Mouse (Mus musculus): ENCODE results near the gene Wiz.
A peak's percentile ranks its signal among the peaks of the same experiment; 100 is the strongest.

The Wiz gene

GRCm38 (mm10) chr17:32389101-32389659 lies at the start of gene Wiz:
Wiz (minus strand) TSS chr17:32389439.
- DNase-seq (ENCODE audit: extremely low read depth, insufficient read length, low spot score): peak; percentile 86

- DNase-seq (ENCODE audit: extremely low read depth, insufficient read length, low spot score): no peak
Observed at GRCm38 (mm10) chr17:32437106-32437505, 47.9 kb upstream of the Wiz start.

DNA sequence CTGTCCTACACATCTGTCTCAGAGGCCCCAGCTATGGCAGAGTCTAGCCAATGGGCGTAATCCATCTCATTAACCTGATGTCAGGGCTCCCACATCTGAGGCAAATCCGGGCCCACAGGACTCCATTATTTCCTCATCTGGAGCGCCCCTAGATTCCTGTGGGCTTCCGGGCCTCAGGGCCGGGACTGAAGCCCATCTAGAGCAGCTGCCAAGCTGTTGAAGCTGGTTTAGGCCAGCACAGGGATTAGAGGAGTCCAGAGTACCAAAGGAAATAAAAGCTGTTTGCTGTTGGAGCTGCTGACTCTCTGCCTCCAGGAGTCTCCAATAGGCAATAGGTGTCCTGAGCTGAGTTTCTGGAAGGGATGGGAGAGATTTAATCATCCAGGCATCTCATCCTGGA lies 45.9 kb upstream of the Wiz start:
- no peak for DNase-seq (ENCODE audit: extremely low read depth, insufficient read length, low spot score)

- DNase-seq (ENCODE audit: extremely low read depth, insufficient read length, low spot score): no peak
Observed at GRCm38 (mm10) chr17:32434324-32434723, 45.1 kb upstream of the Wiz start.

- no peak for DNase-seq (ENCODE audit: extremely low read depth, insufficient read length, low spot score)
Observed at GRCm38 (mm10) chr17:32431972-32432371, 42.7 kb upstream of the Wiz start.

GRCm38 (mm10) chr17:32426610-32427009 lies 37.4 kb upstream of the Wiz start:
- DNase-seq (ENCODE audit: extremely low read depth, insufficient read length, low spot score): no peak

DNA sequence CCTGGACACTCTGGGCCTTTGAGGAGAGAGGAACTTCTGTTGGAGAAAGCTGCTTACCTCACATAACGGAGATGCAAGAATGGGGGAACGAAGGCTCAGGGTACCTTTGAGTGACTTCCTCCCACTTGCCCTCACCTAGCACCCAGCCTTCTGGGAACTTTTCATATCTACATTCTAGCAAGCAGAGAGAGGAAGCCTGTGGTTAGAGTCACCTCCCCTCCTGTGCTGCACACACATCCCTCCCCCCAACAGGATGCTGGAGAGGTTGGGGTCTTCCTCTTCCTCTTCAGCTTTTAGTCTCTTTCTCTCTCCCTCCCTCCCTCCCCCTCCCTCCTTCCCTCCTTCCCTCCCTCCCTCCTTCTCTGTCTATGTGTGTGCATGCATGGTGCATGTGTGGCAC lies 34.8 kb upstream of the Wiz start, which contains the start of gene Pglyrp2:
Gene Pglyrp2, minus strand, starts transcription at position 134 of the 400 bp plus-strand sequence.
- DNase-seq (ENCODE audit: extremely low read depth, insufficient read length, low spot score): no peak

DNA sequence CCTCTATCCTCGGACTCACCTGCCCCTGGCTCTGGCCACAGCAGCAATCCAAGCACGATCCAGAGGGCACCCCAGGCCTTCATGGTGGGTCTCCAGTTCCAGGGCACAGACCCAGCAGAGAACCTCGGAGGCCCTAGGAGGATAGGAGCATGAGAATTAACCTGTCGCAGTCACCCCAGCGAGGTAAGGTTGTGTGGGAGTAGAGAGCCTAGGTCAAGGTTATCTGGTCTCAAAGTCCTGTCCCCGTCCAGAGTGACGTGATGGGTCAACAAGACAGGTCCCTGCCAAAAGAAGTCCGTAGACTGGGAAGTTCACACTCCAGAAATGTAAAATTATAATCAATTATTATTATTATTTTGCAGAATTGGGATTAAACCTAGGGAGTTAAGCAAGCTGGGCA lies 31.5 kb upstream of the Wiz start:
- no peak for DNase-seq (ENCODE audit: extremely low read depth, insufficient read length, low spot score)

DNA sequence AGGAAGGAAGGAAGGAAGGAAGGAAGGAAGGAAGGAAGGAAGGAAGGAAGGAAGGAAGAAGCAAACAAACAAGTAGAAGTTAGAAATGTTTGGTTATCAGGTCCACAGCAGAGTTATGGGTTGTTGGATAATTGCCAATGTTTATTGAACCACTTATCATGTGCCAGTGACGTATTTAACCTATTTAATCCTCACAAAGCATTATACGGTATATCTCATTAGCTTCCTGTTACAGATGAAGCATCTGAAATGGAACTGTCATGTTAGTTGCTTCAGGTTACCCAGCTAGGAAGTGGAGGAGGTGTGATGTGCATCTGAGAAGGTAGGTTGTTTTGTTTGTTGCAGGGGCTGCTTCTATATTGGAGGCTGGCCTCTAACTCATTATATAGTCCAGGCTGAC lies 30.8 kb upstream of the Wiz start:
- DNase-seq (ENCODE audit: extremely low read depth, insufficient read length, low spot score): no peak

DNA sequence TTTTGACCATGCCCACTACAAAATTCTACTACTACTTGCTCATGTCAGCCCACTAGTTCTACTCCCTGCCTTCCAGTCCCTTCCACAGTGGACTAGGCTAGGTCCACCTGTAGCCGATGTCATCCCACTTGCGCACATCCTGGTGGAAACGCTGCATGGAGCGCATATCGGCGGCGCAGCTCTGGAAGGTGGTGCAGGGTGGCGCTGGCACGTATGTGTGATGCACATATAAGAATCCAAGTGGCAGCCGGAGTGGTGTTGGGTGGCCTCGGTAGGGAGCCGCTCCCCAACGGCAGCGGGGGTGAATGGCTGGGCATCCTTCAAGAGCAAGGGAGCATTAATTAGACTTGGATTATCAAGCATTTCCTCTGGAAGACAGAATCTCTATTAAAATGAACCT lies 27.5 kb upstream of the Wiz start:
- DNase-seq (ENCODE audit: extremely low read depth, insufficient read length, low spot score): no peak

DNA sequence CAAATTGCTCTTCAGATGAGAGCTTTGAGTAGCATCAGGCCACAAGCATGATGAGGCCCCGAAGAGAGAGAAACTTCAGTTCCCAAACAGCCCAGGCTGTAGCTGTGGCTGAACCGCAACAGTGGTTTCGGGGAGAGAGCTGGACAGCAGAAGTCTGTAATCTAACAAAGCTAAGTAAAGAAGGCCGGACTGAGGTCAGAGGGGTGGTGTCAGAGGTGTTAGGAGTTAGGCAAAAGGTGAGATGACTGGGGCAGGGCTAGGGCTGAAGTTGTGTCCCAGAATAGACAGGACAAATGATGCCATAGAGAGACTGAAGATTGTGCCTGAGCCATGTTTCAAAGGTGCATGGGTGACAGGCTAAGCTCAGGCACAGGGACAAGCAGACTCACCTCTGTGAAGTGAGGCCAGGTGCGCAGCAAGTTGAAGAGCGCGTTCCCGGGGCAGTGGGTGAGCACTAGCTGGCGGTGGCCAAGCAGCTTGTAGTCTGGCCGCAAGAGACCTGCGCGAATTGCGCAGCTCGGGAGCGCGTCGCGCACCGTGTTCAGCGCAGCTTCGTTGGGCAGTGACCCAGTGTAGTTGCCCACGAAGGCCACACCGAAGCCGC lies 26.3 kb upstream of the Wiz start:
- DNase-seq (ENCODE audit: extremely low read depth, insufficient read length, low spot score): no peak

DNA sequence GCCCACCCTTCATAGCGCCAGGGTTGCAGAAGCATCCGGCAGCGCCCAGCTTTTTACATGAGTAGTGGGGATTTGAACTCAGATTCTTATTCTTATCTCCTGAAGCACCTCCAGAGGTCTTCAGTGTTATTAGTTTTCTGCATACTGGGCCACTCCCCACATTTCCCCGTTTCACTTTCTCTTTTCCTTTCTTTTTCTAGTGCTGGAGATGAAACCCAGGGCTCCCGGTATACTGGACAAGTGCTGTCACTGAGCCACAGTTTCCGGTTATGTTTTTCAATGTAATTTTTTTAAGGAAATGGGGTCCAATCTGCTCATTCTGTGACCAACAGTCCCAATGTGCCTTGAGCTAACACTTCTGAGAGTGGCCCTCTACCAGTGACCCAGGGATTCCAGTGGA lies 22.7 kb upstream of the Wiz start:
- DNase-seq (ENCODE audit: extremely low read depth, insufficient read length, low spot score): no peak

GRCm38 (mm10) chr17:32403417-32403816 lies 14.2 kb upstream of the Wiz start, which contains the start of gene Rasal3:
Rasal3 (minus strand) TSS chr17:32403583.
- no peak for DNase-seq (ENCODE audit: extremely low read depth, insufficient read length, low spot score)

DNA sequence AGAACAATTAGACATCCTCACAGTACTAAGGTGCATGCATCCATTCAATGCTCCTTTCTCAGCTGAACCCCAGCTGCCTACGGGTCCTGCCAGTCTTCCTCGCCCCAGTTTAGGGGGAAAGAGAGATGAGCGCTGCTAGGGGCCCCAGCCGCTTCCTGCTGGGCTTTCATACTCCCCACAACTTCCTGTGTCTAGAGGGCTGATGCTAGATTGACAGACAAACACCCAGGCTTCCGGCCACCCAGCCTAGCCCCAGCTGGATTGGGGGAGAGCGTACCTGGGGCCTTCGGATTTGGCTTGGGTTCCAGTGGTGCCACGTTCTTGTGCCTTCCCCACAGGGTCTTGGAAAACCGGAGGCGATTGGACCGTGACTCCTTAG lies 13.5 kb upstream of the Wiz start:
- no peak for DNase-seq (ENCODE audit: extremely low read depth, insufficient read length, low spot score)

DNA sequence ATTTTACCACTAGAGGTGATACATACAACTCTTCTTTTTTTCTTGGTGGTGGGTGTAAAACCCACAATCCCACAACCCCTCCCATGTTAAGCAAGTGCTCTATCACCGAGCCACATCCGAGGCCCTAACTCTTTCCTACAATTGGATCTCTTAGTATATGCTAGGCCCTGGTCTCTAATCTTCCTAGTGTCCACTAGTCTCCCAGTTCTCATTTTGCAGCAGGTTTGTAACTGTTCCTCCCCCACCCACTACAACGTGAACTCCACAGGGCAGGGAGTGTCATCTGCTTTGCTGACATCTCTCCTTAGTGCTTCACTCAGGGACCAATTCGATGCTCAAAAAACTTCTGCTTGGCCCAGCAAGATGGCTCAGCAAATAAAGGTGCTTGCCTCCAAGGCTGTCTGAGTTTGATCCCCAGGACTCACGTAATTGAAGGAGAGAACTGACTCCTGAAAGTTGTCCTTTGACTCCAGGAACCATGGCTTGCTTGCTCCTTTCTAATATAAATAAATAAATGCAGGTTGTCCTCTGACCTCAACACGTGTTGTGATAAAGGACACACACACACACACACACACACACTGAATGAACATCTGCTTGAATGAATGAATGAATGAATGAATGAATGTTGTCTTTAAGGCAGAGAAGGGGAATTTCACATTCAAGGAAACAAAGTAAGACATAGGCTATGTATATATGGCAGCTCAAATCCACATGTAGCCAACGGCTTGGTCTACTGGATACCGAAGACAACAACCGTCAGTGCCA lies 13.0 kb upstream of the Wiz start:
- no peak for DNase-seq (ENCODE audit: extremely low read depth, insufficient read length, low spot score)

- no peak for DNase-seq (ENCODE audit: extremely low read depth, insufficient read length, low spot score)
Observed at GRCm38 (mm10) chr17:32396266-32396665, 7.0 kb upstream of the Wiz start.

DNA sequence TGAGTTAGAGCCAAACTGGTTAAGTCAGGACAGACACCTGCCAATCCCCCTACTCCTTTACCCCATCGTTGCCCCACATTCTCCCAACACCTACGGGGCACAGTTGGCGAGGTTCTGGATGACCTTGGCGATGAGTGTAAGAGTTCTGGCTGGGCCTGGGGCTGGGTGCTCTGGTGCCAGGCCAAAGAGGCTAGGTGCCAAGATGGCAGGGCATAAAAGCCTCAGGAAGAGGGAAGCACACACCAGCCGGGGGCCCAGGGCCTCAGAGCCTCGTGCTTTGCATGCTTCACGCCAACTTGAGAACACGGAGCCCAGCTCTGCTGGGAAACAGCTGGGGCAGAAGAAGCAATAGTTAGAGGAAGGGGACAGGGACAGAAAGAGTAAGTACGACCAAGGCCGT lies 4.7 kb upstream of the Wiz start:
- no peak for DNase-seq (ENCODE audit: extremely low read depth, insufficient read length, low spot score)

DNA sequence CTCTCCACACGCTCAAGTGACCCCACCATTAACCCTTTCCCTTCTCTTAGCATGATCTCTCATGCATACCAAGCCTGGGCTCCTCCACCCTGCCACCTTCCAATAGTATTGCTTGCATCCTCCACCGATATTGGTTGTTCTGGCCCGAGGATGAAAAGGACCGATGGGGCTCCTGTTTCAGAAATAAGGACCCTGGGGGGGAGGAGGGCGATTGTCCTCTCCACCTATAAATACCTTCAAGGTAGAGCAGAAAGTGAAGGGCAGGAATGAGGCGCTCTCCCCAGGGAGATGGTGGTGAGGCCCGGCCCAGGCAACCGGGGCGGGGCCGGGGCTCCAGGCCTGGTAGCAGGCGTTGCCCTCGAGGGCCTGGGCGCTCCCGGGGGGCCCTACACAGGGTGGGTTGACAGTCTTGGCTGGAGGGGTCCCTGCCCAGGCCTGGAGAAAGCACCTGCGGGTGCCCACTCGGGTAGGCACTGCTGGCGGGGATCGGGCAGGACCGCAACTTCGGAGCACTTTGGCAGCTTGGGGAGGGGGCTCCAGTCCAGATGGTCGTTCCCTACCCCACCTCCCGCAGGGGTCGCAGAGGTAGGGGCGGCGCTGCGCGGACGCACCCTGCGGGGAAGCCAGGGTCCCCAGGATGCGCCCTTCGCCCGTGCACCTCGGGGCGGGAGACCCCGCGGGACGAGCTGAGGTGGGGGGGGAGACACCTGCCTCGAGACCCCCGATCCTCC lies 704 bp downstream of the Wiz start:
- peak; percentile 50 for DNase-seq (ENCODE audit: extremely low read depth, insufficient read length, low spot score)

DNA sequence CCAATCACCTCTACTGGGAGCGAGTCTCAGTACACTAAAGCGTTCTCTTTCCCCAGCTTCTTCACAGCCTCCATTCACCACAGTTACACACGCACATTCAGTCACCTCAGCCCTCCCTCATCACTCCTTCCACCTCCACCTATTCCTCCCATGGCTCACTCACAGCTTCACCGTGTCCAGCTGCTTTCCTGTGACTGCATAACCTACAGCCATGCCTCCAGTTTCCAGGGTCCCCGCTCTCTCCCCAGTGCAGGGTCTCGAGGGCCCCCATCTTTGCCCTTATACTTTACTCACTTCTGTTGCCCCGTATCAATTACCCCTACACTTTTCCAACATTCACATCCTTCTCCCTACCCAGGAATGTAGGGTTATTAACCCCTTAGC lies 1.3 kb downstream of the Wiz start:
- no peak for DNase-seq (ENCODE audit: extremely low read depth, insufficient read length, low spot score)

DNA sequence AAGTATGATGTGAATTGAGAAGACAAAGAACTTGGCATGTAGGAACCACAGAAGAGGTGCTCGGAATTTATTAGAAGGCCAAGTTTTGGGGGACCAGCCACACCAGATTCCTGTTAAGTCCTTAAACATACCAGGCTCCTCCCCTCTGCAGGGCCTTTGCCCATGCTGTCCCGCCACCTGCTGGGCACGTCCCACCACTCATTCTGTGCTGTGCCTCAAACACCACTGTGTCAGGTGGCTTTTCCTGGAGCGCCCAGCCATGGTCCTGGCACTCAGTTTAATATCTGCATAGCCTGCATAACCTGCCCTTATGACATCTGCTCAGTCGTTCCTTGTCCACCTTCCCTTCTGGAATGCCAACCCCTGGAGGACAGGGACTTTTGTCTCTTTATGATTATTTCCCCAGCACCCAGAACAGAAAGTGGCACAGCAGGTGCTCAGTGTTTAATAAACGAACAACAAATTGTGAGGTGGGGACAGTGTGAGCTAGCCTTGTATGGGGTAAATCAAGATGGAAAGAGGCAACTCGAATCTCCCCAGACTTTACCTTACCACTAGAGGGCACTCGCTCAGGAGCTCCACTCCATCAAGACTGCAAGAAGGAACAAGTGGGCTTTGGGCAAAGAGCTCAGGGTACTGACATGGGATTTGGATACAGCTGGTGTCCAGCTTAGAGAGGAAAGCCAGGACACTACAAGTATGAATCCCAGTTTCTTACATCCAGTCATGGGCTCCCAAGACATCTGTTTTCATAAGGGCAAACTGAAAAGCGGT lies 2.4 kb downstream of the Wiz start:
- DNase-seq (ENCODE audit: extremely low read depth, insufficient read length, low spot score): peak; percentile 20

GRCm38 (mm10) chr17:32383661-32384060 lies 5.6 kb downstream of the Wiz start:
- no peak for DNase-seq (ENCODE audit: extremely low read depth, insufficient read length, low spot score)
